Mouse (Mus musculus) layer of hippocampus, postnatal 14 days (tissue): ENCODE measurements around the gene Myo1h. TPM values are rescaled to one million over a fixed set of nuclear protein-coding genes. Genes with fewer than 3 reads are reported as not detected.

Source experiments
- DNase-seq, 2 experiments: peaks; one replicate each; pipeline ENCODE4 v3.0.0; 2021 to 2022; ENCODE audit warnings: low spot score in 2 of 2, mixed read lengths in 1 of 2
- microRNA-seq, 2 experiments: library from miRNA; unstranded; fragments of <30 nt; microRNA quantifications; one replicate each; pipeline ENCODE4 v1.2.0; 2021
- total RNA-seq, 2 experiments: library from RNA; stranded (reverse); gene quantifications; 2 replicates each; pipeline ENCODE4 v1.2.3; 2021

Myo1h gene
- total RNA-seq, 2 experiments from 2014 or later = 0.74 to 0.98 TPM

- DNase-seq = peak in 1 of 2 experiments; percentile 34
Observed at GRCm38 (mm10) chr5:114381013-114381351, 92.0 kb downstream of the Myo1h start.

- DNase-seq = peak in 1 of 2 experiments; percentile 22
Observed at GRCm38 (mm10) chr5:114383184-114383904, 94.4 kb downstream of the Myo1h start.

- no peak for DNase-seq
Observed at GRCm38 (mm10) chr5:114384448-114384847, 95.5 kb downstream of the Myo1h start.

- no peak for DNase-seq
Observed at GRCm38 (mm10) chr5:114393169-114393568, 104.2 kb downstream of the Myo1h start.

DNA sequence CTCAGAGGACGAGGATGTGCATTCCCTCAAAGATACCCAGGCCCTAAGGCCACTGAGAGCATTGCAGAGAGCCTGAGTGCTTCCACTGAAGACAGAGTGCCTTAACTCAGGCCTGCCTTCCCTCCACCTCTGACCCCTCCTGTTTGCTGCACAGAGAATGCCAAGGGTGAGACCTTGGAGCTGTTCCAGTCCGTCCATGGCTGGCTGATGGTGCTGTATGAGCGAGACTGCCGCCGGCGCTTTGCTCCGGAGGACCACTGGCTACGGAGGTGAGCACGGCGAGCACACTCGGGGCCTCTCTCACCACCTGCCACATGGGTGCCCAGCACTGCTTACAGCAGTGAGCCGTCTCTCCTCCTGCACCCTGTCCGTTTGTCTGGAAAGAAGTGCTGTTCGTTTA lies 117.6 kb downstream of the Myo1h start:
- no peak for DNase-seq

DNA sequence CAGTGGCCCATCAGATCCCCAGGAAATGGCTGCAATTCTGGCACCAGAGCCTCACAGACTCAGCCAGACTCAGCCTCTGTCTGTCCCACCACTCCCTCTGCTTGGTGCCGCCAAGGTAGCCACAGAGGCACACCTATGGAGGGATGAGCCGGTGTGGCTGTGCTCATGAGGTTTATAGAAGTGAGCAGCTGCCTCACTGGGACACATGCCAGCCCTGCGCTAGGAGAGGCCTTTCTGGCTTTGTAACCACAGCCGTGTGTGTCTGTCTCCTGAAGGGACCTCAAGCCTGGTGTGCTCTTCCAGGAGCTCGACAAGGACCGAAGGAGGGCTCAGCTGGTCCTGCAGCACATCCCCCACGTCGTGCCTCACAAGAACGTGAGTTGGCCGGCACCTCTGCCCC lies 118.3 kb downstream of the Myo1h start:
- DNase-seq = no peak

DNA sequence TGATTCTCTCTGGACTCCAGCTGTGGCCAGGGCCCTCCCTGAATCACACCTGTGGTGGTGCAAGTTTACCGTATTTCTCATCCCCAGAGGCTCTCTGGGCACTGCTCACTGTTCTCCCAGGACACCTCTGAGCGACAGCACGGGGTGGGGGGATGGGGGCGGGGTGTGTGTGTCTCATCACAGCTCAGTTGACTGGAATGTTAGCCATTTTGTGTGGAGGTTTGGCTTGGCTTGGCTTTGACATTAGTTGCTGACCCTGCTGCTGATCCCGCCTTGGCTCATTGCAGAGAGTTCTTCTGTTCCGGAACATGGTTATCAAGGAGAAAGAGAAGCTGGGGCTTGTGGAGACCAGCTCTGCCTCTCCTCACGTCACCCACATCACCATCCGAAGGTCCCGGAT lies 118.8 kb downstream of the Myo1h start:
- DNase-seq = no peak

- DNase-seq = no peak
Observed at GRCm38 (mm10) chr5:114408846-114409245, 119.9 kb downstream of the Myo1h start.

GRCm38 (mm10) chr5:114410429-114410828 lies 121.5 kb downstream of the Myo1h start:
- DNase-seq = no peak

- DNase-seq = no peak
Observed at GRCm38 (mm10) chr5:114412361-114412998, 123.5 kb downstream of the Myo1h start.

DNA sequence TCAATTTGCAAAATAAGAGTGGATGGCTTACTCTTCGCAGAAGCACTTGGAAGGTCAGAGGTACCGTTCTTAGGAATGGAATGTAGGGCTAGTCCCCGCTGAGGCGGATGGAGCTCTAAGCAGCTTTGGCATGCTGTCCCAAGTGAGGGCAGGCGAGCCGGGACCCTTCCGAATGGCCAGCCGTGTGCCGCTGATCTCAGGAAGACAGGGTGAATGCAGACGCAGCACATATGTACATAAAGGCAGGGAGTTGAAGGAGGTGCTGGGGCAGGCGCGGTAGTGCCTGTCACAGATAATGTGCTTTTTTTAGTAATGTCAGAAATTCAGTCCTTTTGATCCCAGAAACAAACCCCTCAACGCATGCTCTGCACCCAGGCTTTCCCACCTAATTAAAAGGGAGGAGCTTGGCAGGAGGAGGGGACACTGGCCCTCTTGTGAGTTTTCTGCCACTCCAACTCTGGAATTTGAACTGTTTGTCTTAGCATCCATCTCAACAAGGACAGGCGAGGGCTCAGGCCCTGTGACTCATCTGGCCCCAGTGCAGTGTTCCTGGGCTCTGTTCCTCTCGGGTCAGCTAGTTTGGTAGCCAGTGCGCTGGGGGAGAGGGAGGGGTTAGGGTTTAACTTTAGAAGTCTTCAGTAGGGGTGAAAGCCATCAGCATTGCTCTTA lies 124.2 kb downstream of the Myo1h start:
- no peak for DNase-seq

Small RNA genes within 50 kb of the gene (microRNA-seq; reads per million reads assigned to microRNA genes)
- 0 to 0.57 reads per million in 2 experiments for gene Mir7027

Other genes with a start within 250 kb of the Myo1h start
- 10 to 100 TPM; 31.3 to 34.7 TPM for gene Usp30, start 223.7 kb upstream of the Myo1h start, total RNA-seq
- 100 to 1,000 TPM; 169 to 176 TPM for gene Svop, start 197.6 kb upstream of the Myo1h start, total RNA-seq
- 1 to 10 TPM; 3.5 to 5.6 TPM for gene Alkbh2, start 160.9 kb upstream of the Myo1h start, total RNA-seq
- gene Ung, start 158.8 kb upstream of the Myo1h start, total RNA-seq = 1 to 10 TPM; 4.1 to 4.2 TPM
- gene Acacb, start 142.6 kb upstream of the Myo1h start, total RNA-seq = 1 to 10 TPM; 6.5 to 7.1 TPM
- under 1 TPM in 1 of 2 experiments, not detected in 1; 0.12 TPM for gene Foxn4, start 15.4 kb upstream of the Myo1h start, total RNA-seq
- 10 to 100 TPM; 37.6 to 41.4 TPM for gene Kctd10, start 91.3 kb downstream of the Myo1h start, total RNA-seq
- 10 to 100 TPM; 72.6 to 85.0 TPM for gene Ube3b, start 91.4 kb downstream of the Myo1h start, total RNA-seq
- 10 to 100 TPM; 19.6 to 21.9 TPM for gene Mmab, start 154.9 kb downstream of the Myo1h start, total RNA-seq
- 10 to 100 TPM; 40.5 to 48.2 TPM for gene Mvk, start 155.1 kb downstream of the Myo1h start, total RNA-seq